Mouse (Mus musculus): Measurements from ENCODE around the gene Ces3b. TPM values are rescaled to one million over a fixed set of nuclear protein-coding genes. Genes with fewer than 3 reads are reported as not detected.
"Not testable (repeated sequence)": the region's sequence is repeated elsewhere in the genome, so short reads cannot be mapped to it uniquely, and the experiment has no call there.

Ces3b gene
- polyA plus RNA-seq, 1 experiment from 2014 or later: not detected

DNA sequence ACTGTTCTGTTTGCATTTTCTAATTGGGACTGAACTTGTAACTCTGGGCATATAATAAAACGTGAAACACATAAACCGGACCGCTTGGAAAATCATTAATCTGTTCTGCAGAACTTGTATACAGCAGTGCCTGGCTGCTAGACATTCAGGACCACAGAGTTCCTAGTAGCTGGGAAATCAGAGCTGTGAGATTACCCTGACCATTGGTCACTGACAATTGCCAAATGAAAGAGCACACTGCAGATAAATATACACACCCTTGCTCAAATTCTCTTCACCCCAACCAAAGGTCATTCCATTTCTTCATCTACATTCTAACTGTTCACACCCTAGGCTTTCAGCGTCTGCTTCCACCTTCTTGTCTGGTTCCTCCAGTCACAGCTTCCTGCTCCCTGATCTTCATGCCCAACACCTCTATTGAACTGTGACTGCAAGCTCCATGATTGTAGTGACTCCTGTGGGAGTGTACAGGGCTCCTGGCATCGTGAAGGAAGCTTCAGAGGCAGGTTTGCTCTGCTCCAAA is 2.7 kb upstream of the Ces3b start:
- no peaks in the 10 kb centered on the region for H3K27me3 ChIP-seq

DNA sequence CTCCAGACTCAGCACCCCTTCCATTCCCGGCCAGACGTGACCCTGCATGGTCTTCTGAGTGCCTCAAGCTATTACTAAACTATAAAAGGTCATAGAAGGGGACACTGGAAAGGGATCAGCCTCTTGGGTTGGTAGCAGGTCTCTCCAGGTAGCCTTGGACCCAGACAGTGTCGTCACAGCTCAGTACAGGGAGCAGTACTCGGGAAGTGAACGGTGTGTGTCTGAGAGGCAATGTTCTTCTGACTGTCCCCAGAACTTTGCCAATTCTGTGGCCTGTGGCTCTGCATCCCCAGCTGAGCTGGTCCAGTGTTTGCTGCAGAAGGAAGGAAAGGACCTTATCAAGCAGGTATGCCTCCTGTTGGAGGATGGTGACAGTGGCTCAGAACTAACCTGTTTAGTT is 4.6 kb downstream of the Ces3b start:
- not testable (repeated sequence) for H3K4me1 ChIP-seq; H3K27ac ChIP-seq; H3K9ac ChIP-seq; H3K4me3 ChIP-seq; H3K36me3 ChIP-seq; H3K9me3 ChIP-seq; H3K4me2 ChIP-seq (replicated peaks); ATAC-seq (ENCODE audit: insufficient number of reproducible peaks, insufficient read depth, low FRiP score, low TSS enrichment); H3K27me3 ChIP-seq
- 85% methylated on average over 5 of the region's 5 CpGs for WGBS

More for the DNA sequence above, 2.7 kb upstream of the Ces3b start:
- Histone ChIP-seq H3K36me3 (no peaks in the 10 kb centered on the region), H3K9ac (no peak overlapping the region), H3K9me3 (no peaks in the 10 kb centered on the region), H3K4me2 (replicated peaks) (no peak overlapping the region), H3K4me3 (no peak overlapping the region), H3K27ac (no peak overlapping the region), H3K4me1 (no peaks in the 10 kb centered on the region)
- 72% methylated on average over 5 of the region's 5 CpGs for WGBS
- ATAC-seq (ENCODE audit: insufficient number of reproducible peaks, insufficient read depth, low FRiP score, low TSS enrichment): no peak

DNA sequence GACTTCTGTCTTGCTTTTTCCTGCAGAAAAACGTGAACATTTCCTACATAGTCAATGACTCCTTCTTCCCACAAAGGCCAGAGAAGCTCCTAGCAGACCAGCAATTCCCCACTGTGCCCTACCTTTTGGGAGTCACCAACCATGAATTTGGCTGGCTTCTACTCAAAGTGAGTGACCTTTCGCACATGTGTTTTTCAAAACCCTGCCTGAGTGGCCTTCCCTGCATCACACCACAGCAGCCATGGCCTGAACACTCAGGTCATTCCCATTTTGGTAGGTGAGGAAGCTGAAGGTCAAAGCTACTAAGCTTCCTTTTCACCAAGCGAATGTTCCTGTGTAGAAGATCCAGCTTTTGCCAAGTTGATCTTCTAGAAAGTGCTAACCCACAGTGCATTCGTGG is 5.0 kb downstream of the Ces3b start:
- no peaks in the 10 kb centered on the region for H3K9me3 ChIP-seq
- no peaks in the 10 kb centered on the region for H3K4me1 ChIP-seq
- H3K4me3 ChIP-seq: no peak overlapping the region
- H3K4me2 ChIP-seq (replicated peaks): no peak overlapping the region
- no peak overlapping the region for H3K9ac ChIP-seq
- no peak for ATAC-seq (ENCODE audit: insufficient number of reproducible peaks, insufficient read depth, low FRiP score, low TSS enrichment)
- no peak overlapping the region for H3K27ac ChIP-seq
- H3K27me3 ChIP-seq: no peaks in the 10 kb centered on the region
- H3K36me3 ChIP-seq: no peaks in the 10 kb centered on the region
- WGBS: 71% methylated on average over 4 of the region's 4 CpGs

DNA sequence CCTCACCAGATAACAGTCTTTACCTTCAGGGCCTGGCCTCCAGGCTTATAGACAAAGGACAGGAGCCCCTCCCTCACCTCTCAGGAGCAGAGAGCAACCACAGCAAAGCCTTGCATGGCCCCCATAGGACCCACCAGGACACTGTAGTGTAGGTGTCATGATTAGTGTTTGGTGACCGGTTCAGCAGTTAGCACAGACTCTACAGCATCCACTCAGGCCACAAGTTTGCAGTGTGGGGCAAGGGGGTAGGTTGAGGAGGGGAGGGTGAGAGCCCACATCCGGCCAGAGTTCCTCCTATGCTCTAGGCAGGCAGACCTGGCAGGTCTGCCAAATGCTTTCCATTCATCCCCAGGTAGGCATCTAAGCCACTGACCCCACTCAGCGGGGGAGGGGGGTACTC is 10.4 kb downstream of the Ces3b start:
- WGBS: 79% methylated on average over 3 of the region's 3 CpGs
- Histone ChIP-seq H3K4me1 (no peaks in the 10 kb centered on the region), H3K36me3 (no peaks in the 10 kb centered on the region), H3K9ac (no peak overlapping the region), H3K4me2 (replicated peaks) (no peak overlapping the region), H3K27me3 (no peaks in the 10 kb centered on the region), H3K4me3 (no peak overlapping the region), H3K9me3 (no peaks in the 10 kb centered on the region), H3K27ac (no peak overlapping the region)
- no peak for ATAC-seq (ENCODE audit: insufficient number of reproducible peaks, insufficient read depth, low FRiP score, low TSS enrichment)

DNA sequence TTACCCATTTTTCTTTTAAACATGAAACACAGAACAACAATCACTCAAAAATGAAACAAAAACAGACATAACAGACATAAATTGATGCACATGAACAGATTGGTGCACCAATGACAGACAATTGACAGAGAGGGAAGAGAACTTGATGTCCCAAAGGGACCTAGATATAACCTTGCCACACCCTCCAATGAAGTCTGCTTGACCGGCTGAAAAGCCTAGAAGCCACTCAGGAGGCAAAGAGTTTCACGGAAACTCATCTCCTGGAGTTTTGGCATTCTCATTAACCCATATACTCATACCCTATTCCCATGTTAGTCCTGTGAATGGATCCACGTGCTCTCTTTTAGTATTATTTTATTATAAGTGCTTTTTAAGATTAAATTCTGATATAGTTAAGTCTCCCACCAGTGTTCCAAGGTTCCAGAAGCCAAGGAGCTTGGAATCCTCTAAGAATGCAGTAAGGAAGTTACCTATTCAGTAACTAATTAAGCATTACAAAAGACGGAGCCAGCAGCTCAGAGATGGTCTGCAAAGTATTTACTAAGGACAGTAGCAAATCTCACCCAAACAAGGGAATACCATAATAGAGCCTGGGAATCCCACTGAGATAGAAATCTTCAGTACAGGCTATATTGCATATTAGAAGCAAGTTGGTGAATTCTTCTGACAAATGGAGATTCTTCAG is 18.7 kb downstream of the Ces3b start:
- not testable (repeated sequence) for H3K4me3 ChIP-seq; H3K9me3 ChIP-seq; H3K27ac ChIP-seq; ATAC-seq (ENCODE audit: insufficient number of reproducible peaks, insufficient read depth, low FRiP score, low TSS enrichment); H3K9ac ChIP-seq; H3K27me3 ChIP-seq; H3K36me3 ChIP-seq; H3K4me1 ChIP-seq; H3K4me2 ChIP-seq (replicated peaks)
- 73% methylated on average over 4 of the region's 4 CpGs for WGBS

DNA sequence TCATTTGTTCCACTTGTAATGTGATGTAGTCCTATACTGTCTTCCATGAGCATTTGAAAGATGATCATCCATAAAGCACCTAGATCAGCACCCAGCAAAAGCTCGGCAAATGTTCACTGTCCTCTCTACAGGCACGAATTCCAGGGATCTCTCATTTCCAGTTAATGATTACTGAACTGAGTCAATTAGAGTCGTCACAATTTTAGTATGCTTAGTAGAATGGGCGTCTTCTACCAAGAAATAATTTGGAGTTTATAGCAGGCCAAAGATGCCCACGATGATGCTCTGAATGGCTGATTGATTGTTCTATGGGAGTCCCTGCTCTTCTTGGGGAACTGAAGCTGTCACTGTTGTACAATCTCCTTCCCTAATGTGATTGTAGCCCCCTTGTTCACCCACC is 20.1 kb downstream of the Ces3b start:
- not testable (repeated sequence) for H3K36me3 ChIP-seq; H3K9me3 ChIP-seq; H3K4me3 ChIP-seq; H3K27ac ChIP-seq; H3K4me2 ChIP-seq (replicated peaks); H3K4me1 ChIP-seq; H3K9ac ChIP-seq; H3K27me3 ChIP-seq; ATAC-seq (ENCODE audit: insufficient number of reproducible peaks, insufficient read depth, low FRiP score, low TSS enrichment)
- 76% methylated on average over 5 of the region's 5 CpGs for WGBS

DNA sequence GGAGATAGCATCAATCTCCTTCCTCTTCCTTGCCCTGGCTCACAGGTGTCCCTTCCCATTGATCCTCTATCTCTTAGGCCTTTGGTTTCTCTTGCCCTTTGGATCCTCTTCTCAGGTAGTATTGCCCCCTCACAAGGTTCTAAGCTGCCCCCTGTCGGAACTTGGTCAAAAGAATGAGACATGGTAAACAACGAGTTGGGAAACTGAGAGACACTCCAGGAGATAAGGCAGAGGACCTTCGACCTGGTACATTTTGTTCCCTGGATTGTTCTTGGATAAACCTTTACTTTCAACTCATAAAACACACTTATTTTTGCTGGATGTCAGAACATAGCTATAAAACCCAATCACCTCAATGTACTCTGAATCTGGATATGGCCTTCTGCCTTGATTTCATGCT is 20.7 kb downstream of the Ces3b start:
- Histone ChIP-seq H3K27ac (no peak overlapping the region), H3K4me3 (no peak overlapping the region), H3K9me3 (no peaks in the 10 kb centered on the region), H3K36me3 (no peaks in the 10 kb centered on the region), H3K27me3 (no peaks in the 10 kb centered on the region), H3K9ac (no peak overlapping the region), H3K4me2 (replicated peaks) (no peak overlapping the region), H3K4me1 (no peaks in the 10 kb centered on the region)
- no peak for ATAC-seq (ENCODE audit: insufficient number of reproducible peaks, insufficient read depth, low FRiP score, low TSS enrichment)
- WGBS: 91% methylated on average over 3 of the region's 3 CpGs

DNA sequence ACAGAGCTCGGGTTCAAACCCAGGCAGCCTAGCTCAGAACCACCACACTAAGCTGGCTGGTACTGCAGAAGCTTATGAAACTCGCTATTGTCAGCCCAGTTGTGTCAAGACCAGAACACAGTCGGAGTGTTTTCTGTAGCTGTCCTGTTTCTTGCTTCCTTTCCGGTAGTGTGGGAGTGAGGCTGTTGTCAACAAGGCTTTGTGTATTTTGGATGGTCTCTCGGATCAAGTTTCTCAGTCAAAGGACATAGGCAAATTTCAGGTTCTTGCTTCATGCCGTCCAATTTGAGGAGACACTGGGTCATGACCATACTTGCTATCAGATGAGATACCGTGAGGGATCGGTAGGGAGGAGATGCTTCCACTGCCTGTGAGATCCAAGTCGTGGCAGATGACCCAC is 46.3 kb downstream of the Ces3b start:
- Histone ChIP-seq H3K27me3 (no peaks in the 10 kb centered on the region), H3K4me2 (replicated peaks) (no peak overlapping the region), H3K4me3 (no peak overlapping the region), H3K36me3 (no peaks in the 10 kb centered on the region), H3K9me3 (no peaks in the 10 kb centered on the region), H3K27ac (no peak overlapping the region), H3K4me1 (no peaks in the 10 kb centered on the region), H3K9ac (no peak overlapping the region)
- no peak for ATAC-seq (ENCODE audit: insufficient number of reproducible peaks, insufficient read depth, low FRiP score, low TSS enrichment)
- WGBS: 84% methylated on average over 9 of the region's 9 CpGs

DNA sequence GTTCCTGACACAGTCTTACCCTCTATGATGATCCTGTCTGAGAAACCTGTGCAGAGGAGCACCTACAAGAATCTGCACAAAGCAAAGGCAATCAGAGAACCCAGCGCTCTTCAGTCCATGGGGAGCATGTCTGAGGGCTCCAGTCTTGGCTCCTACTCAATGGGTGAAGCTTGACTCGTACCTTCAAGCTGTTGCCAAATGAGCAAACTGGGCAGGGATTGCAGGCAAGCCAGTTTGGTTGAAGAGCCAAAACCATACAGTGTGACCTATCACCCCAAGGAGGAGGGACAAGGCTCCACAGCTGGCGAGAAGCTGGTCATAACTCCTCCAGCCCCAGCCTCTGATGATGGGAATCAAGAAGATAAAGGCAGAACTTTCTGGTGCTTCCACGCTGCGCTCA is 48.0 kb downstream of the Ces3b start, which contains the start of gene Ces4a:
Gene Ces4a (plus strand): TSS at position 292 of the 400 bp plus-strand sequence.
- no peak within 1 kb of the TSS for H3K4me2 ChIP-seq (replicated peaks)
- no peaks in the 10 kb centered on the region for H3K4me1 ChIP-seq
- H3K9ac ChIP-seq: no peak within 1 kb of the TSS
- no peak within 1 kb of the TSS for H3K4me3 ChIP-seq
- no peaks in the 10 kb centered on the region for H3K27me3 ChIP-seq
- no peak for ATAC-seq (ENCODE audit: insufficient number of reproducible peaks, insufficient read depth, low FRiP score, low TSS enrichment)
- H3K27ac ChIP-seq: no peak within 1 kb of the TSS
- H3K9me3 ChIP-seq: no peaks in the 10 kb centered on the region
- no peaks in the 10 kb centered on the region for H3K36me3 ChIP-seq
- whole genome bisulfite sequencing: 78% methylated on average over 5 of the region's 5 CpGs

DNA sequence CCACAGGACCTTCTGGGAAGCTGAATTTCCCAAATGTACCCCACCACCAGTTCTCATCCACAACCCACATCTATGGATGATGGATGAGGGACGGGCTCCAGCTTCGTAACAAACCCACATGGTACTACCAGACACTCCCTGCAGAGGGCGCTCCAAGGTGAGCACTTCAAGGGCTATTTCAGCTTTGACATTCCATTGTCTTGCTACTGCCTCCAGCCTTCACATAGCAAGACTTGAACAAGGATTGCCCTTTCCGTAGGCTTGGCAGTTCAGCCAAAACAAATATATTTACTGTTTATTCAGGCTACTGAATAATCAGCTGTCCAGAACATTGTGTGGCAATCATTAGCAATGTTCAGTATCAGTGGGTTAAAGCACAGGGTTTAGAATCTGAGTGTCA is 54.9 kb downstream of the Ces3b start:
- H3K9ac ChIP-seq: no peak overlapping the region
- no peak for ATAC-seq (ENCODE audit: insufficient number of reproducible peaks, insufficient read depth, low FRiP score, low TSS enrichment)
- H3K27me3 ChIP-seq: no peaks in the 10 kb centered on the region
- no peaks in the 10 kb centered on the region for H3K36me3 ChIP-seq
- no peak overlapping the region for H3K4me2 ChIP-seq (replicated peaks)
- no peaks in the 10 kb centered on the region for H3K4me1 ChIP-seq
- WGBS: 22% methylated on average over 4 of the region's 4 CpGs
- no peaks in the 10 kb centered on the region for H3K9me3 ChIP-seq
- no peak overlapping the region for H3K4me3 ChIP-seq
- H3K27ac ChIP-seq: no peak overlapping the region

DNA sequence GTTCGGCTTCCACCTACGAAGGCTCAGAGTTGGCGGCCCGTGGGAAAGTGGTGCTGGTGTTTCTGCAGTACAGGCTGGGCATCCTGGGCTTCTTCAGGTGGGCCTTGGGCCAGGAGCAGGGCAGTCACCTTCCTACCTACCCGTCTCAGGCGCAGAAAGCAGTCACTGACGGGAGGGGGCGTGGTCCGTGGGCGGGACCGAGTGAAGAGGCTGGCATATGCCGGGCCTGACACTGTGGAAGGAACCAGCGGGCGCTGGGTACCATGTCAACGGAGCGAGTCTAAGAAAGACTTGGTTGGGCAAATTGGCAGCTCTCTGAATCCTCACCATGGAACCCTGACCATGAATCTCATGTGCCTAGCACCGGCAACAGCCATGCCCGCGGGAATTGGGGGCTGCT is 58.8 kb downstream of the Ces3b start:
- no peaks in the 10 kb centered on the region for H3K36me3 ChIP-seq
- H3K4me3 ChIP-seq: no peak overlapping the region
- no peak overlapping the region for H3K9ac ChIP-seq
- H3K4me1 ChIP-seq: no peaks in the 10 kb centered on the region
- no peak overlapping the region for H3K27ac ChIP-seq
- 0 out of 2 replicates have a peak, but pooled peaks have one; percentile 15 for ATAC-seq (ENCODE audit: insufficient number of reproducible peaks, insufficient read depth, low FRiP score, low TSS enrichment)
- H3K9me3 ChIP-seq: no peaks in the 10 kb centered on the region
- 40% methylated on average over 19 of the region's 19 CpGs for WGBS
- H3K27me3 ChIP-seq: no peaks in the 10 kb centered on the region
- no peak overlapping the region for H3K4me2 ChIP-seq (replicated peaks)

All from embryonic facial prominence, embryonic 12.5 days (tissue).